Mouse (Mus musculus) cerebellum, adult 2 months (tissue): ENCODE measurements around the gene Pdlim7.

Source experiments
- CTCF ChIP-seq: fragments of 200-500 bp; IDR thresholded peaks from 2 replicates; pipeline ENCODE4 v1.5.1; 2011; ENCODE audit warnings: low read depth, mild to moderate bottlenecking, control low read depth, low read length, moderate library complexity, borderline replicate concordance; ENCODE audit not compliant: insufficient read depth
- POLR2A ChIP-seq: fragments of 200-500 bp; IDR thresholded peaks from 2 replicates; pipeline ENCODE4 v1.6.1; 2011; ENCODE audit warnings: low read length, control low read depth, borderline replicate concordance; ENCODE audit not compliant: insufficient read depth

DNA sequence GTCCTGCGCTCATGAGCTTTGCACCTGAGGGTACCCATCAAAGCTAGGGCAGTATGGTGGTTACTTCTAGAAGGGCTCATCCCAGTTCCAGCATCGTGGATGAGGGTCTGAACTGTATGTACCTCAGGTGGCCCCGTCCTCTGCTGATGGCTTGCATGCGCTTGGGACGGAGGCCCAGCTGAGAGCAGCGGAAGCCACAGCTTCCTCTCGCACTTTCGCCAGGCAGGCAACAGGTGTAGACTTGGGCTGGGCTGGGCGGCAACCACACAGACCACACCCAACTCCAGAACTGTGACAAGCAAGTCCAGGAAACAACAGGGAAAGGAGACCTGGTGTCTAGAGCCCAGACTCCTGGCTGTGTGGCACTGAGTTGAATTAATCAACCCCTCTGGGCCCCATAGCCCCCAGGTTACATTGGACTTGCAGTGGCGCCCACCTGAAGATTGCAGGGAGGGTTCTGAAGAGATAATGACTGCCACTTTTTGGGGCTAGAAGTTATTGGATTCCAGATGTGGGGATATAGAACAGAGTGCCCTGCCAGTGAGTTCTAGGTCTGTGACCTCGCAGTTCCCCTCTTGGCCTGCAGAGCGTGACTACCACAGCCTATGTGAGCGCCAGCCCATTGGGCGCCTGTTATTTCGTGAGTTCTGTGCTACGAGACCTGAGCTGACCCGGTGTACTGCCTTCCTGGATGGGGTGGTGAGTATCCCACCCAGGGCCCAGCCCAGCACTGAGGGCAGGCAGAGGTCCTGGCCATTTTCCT is 63.6 kb downstream of the Pdlim7 start:
- TF ChIP-seq CTCF (no peak), POLR2A (no peak)
